Mouse (Mus musculus): Measurements from ENCODE around the gene 1700010I14Rik.

The 1700010I14Rik gene

DNA sequence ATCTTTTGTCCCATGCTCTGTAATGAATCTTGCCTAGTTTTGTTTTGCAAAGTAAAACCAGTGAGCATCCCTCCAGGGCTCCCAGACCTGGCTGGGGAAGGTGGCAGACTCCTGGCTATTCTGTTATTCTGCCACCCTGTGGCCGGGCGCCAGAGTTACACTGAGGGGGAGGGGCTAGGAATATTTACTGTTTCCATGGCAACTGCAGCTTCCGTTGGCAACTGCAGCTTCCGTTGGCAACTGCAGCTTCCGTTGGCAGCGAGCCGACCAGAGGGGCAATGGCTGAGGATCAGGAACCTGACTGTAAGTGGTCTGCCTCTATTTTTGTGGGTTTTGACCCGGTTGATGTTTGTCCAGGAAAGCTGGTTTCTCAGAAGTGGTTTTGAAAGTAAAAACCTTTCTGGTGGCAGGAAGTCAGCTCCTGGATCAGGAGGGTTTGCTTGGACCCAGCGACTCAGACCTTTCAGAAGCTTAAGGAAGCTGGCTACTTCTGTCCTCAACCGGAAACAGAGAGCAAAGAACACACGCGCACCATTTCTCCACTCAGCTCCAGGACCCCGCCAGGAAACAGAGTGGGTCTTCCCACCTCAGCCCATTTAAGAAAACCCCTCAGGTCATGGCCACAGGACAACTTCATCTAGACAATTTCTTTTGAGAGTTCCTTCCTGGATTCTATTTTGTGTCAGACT is at the start of gene 1700010I14Rik:
Gene 1700010I14Rik (plus strand): TSS at position 215 of the 689 bp plus-strand sequence.
- CTCF ChIA-PET, result interaction anchor here in 1 of 4 experiments (0.8 kb wide), 1 partner anchor 20 kb away, joined by 3 read pairs; no protein-coding TSS in a partner anchor

DNA sequence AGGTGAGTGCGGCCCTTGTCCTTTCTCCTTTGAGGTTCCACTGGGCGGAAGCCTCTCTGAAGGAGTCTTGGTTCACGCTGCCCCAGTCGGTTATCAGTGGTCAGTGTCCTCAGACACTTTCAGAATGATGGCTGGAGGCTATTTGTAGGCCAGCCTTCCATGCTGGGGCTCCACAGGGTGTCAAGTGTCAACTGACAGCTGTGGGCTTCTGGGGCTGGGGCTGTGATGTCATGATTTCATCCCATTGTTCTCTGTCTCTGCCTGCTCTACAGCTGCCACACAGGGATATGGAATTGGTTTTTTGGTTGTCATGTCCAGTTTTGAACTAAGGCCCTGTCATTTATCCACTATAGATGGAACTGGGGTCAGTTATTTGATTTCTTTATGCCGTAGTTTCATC is 36.5 kb upstream of the 1700010I14Rik start:
- ChIA-PET POLR2A (no interaction called here), CTCF (no interaction called here)

More for the DNA sequence above, at the start of gene 1700010I14Rik:
- POLR2A ChIA-PET, result no interaction called here

DNA sequence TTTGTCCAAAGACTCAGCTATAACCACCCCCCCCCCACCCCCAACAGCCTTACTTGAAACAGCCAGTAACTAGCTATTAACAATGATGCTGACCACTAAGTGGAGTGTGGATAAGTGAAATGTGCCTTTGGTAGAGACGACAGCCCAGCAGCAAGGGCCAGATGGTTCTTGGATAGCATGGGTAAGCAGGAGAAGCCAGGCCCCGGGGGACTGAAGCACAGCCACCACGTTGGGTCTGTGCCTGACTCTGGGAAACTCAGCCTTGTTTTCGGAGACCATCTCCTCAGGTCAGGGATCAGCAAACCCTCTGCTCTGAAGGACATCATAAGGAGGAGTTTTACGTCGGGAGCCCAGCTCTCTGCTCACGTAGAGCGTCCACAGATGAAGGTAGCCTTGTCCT is 35.2 kb upstream of the 1700010I14Rik start:
- ChIA-PET POLR2A (no interaction called here), CTCF (no interaction called here)

DNA sequence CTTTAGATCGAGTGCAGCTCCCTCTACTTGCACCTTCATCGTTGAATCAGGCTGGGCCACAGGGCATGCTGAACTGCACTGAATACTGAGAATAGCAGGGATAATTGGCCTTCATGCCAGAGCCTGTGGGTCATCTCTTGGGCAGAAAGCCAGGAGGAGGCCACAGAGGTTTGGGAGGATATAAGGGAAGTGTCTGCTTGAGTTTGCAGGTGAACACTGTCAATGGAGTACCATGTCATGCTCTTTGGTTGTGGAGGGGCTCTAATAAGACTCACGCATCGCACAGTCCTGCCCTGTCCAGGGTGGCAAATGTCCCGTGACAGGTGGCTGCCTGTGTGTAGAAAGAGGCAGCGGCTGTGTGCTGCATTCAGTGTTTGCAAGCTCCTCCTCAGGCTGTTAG is 30.0 kb upstream of the 1700010I14Rik start:
- POLR2A ChIA-PET, result no interaction called here
- CTCF ChIA-PET, result no interaction called here

DNA sequence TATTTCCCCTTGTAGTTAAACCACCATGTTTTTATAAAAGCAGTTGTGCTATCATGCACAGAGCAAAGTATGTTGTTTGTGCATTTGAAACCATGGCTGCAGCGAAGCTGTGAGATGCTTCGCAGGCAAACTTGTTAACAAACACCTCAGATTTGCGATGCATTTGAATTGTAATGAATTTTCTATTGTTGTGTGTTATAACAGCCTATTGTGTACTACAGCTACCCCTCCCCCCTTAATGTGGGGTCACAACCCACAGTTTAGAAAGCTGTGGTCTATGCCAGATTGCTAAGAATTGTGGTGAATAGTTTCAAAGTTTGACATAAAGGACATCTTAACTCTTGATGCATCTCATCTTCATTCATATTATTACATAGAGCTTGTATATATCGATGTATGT is 27.7 kb upstream of the 1700010I14Rik start:
- ChIA-PET CTCF (interaction anchor here in 1 of 4 experiments (0.5 kb wide), 1 partner anchor 320 kb away, joined by 3 read pairs; no protein-coding TSS in a partner anchor), POLR2A (no interaction called here)

DNA sequence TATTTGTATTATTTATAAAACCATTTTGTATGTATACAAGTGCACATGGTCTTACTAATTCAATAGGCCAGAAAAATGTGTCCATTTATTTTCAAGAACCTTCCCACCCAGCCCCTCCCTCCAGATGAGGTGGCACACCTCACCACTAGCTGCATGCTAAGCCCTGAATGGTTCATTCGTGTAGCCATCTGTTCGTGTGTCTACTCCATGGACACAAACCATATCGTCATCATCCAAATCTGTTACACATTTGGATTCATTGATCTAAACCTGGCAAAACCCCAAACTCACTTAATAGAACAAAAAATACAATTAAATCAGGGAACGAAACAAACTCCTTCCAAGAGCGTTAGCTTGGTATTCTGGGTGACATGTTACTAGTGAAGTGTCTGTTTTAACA is 27.0 kb upstream of the 1700010I14Rik start:
- ChIA-PET CTCF (interaction anchor here in 2 of 4 experiments (0.5 to 0.6 kb wide), 2 partner anchors 321 to 492 kb away, joined by 3 to 10 read pairs; no protein-coding TSS in a partner anchor), POLR2A (no interaction called here)

DNA sequence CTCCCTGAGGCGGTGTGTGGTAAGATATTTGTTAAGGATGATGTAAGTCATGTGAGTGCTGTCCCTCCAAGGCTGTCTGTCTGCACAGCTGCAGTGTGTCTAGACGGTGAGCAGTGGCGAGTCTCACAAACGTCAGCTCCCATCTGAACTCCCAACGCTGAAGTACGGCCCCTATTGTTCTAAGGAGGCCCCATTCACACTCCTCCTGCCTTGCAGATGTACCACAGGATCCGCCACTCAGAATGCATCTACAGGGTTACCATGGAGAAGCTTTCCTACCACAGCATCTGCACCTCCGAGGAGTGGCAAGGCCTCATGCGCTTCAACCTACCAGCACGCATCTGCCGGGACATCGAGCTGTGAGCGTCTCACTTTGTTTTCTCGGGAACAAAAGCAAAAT is 26.5 kb upstream of the 1700010I14Rik start:
- POLR2A ChIA-PET, result no interaction called here
- CTCF ChIA-PET, result interaction anchor here in 1 of 4 experiments (0.6 kb wide), 1 partner anchor 493 kb away, joined by 10 read pairs; no protein-coding TSS in a partner anchor

DNA sequence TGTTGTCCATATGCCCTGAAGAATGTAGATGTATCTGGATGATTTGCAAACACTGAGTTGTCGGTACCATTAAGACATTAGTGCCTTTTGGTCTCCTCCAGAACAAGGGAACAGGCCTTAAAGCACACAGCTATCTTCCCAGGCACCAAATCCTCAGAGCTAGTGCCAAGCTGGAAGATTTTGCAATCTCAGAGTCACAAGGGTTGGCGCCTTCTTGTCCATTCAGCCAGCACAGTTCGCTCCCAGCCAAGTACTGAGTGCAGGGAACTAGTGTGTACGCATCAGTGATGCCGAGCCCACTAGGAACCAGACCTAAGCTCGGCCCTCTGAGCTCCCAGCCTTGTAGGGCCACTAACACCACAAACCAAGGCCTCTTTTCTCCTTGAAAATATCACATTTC is 23.0 kb upstream of the 1700010I14Rik start:
- CTCF ChIA-PET, result no interaction called here

DNA sequence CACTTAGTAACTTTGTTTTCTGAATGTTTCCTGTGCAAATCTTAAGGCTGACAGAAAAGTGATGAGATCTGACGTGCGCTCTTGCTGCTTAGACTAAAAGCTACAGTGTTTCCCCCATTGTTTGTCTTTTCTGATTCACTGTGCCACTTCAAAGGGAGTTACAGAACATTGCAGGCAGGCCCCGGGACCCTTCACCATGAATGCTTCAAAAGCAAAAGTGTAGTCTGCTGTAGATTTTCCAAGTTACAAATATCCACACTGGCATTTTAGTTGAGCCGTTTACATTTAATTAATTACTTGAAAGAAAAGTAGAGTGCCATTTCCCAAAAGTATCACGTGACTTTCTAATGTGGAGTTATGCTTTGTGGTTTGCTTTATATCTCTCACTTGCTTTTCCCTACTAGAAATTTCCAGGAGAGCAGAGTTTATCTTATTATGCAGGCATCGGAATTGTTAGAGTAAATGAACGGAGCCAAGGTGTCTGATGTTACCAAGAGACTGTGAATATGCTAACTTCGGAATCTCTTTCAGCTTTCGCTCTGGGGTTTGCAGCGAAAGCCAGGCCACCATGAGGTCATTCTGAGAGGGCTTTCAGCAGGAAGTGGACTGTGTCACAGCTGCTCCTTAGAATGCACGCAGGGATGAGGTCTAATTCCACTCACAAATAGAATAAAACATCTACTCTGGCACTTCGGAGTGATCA is 15.8 kb upstream of the 1700010I14Rik start:
- POLR2A ChIA-PET, result no interaction called here
- CTCF ChIA-PET, result no interaction called here

More for the DNA sequence above, 23.0 kb upstream of the 1700010I14Rik start:
- POLR2A ChIA-PET, result interaction anchor here in 1 of 4 experiments (1.2 kb wide), 1 partner anchor 20 kb away, joined by 3 read pairs; no protein-coding TSS in a partner anchor

DNA sequence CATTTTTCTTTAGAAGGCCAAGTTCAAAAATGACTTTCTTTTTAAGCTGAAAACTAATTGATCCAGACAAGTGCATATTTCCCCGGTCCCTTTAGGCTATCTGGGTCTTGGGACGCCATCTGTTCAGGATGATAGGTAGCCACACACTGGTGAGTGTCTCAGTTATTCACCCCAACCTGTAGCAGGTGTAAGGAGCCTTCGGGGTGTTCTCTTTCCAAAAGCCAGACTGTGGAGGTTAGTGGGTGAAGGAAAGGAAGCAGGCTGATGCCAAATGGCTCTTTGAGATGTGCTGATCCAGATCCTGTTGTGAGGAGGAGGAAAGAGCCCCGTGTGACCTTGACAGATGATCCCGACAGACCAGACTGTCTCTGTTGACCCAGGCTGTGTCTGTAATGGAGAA is 14.8 kb upstream of the 1700010I14Rik start:
- POLR2A ChIA-PET, result interaction anchor here in 1 of 4 experiments (0.6 kb wide), 2 partner anchors 395 to 480 kb away, joined by 3 to 4 read pairs; no protein-coding TSS in a partner anchor

DNA sequence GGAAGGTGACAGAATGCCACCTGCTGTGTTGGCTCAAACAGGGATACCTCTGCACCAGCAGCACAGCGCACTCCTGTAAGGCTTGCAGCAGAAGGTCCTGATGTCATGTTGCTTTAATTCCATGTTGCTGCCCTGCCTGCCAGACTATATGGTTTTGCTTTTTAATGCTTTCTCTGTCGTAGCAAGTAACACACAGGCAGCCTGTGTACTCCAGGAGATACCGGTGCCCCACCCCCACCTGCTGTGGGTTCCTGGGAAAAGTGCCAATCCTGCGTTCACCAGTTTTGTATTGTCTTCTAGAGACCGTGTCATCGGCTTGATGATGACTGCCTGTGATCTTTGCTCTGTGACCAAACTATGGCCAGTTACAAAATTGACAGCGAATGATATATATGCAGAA is 13.7 kb upstream of the 1700010I14Rik start:
- ChIA-PET POLR2A (no interaction called here), CTCF (no interaction called here)

More for the DNA sequence above, 14.8 kb upstream of the 1700010I14Rik start:
- CTCF ChIA-PET, result no interaction called here

DNA sequence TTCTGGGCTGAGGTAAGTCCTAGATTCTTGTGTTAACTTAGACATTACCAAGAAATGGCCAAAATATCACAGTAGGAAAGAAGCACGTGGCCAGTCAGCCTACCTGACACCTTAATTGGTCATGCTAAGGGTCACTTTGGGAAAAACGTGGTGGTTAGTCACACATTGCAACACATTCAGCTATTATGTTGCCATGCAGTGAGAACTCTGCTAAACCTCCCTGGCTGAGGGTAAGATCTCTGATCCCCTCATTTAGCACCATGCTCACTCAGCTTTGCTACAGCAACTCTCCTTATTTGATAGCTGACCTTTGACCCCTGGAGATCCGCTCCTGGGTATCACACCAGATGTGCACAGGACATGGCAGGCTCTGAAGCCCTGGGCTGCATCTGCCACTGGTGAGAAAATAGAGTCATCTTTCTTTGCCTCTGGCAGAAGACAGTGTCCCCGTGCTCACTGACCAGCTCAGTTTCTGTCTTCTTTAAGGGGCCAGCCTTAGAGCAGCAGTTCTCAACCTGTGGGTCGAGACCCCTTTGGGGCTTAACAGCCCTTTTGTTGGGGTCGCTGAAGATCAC is 13.2 kb upstream of the 1700010I14Rik start:
- CTCF ChIA-PET, result no interaction called here
- POLR2A ChIA-PET, result no interaction called here

DNA sequence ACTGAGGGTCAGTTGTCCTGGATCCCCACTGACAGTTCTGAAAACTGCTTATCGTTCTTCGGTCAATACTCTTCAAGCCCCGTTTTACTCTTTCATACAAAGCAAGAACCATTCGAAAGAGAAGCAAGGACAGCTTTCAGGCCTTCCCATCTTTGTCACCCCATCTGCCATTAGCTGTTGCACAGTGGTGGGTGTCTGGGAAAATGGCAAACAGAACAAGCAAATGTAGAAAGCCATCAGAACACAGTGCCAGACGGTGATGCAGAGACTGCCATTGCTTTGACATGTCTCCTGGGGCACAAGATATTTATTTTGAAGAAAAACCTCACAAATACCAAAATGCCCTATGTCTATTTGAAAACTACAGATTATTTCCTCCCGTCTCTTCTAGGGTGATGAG is 11.4 kb upstream of the 1700010I14Rik start:
- POLR2A ChIA-PET, result interaction anchor here in 1 of 4 experiments (0.7 to 1.2 kb wide), 2 partner anchors 9 to 1317 kb away, joined by 3 read pairs; no protein-coding TSS in a partner anchor
- CTCF ChIA-PET, result interaction anchor here in 1 of 4 experiments (1.5 kb wide), 1 partner anchor 14 kb away, joined by 4 read pairs; no protein-coding TSS in a partner anchor

DNA sequence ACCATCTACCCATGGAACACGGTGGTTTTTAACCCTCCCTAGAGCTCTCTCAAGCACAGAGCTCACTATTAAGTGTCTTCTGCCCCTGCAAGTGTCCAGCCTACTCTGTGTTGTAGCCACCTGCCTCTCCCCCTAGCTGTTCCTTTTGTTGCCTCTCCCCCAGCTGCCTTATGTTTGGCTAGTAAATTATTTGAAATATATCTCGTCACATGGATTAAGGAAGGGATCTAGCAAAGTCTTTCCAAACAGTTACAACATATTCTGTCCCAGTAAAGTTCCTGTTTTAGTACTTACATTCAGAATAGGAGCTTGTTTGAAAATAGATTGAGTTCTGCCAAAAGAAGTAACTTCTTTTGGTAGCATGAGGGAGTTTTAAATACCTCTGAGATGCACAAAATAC is 10.9 kb upstream of the 1700010I14Rik start:
- POLR2A ChIA-PET, result interaction anchor here in 1 of 4 experiments (0.7 to 1.2 kb wide), 2 partner anchors 8 to 14 kb away, joined by 3 read pairs; no protein-coding TSS in a partner anchor

DNA sequence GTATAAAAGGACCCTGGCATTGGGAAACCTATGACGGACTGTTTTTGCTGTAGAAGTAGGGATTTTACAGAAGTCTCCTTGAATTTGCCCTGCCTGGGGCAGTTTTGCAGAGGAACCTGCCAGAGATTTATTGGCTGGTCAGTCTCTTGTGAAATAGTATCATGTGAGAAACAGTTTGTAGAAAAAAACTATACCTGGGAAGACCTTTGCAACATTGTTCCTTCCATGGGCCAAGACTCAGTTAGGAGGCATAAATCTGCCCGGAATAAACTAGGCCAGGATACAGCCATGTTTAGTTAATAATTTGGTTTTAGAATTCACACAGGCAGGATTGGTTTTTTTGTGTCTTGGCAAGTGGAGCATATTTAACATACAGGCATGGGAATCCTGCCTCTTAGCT is 4.6 kb upstream of the 1700010I14Rik start:
- CTCF ChIA-PET, result interaction anchor here in 1 of 4 experiments (0.7 kb wide), 1 partner anchor 1259 kb away, joined by 3 read pairs; no protein-coding TSS in a partner anchor
- POLR2A ChIA-PET, result interaction anchor here in 1 of 4 experiments (0.5 kb wide), 1 partner anchor 1065 kb away, joined by 7 read pairs; no protein-coding TSS in a partner anchor

More for the DNA sequence above, 10.9 kb upstream of the 1700010I14Rik start:
- CTCF ChIA-PET, result interaction anchor here in 2 of 4 experiments (0.7 to 1.5 kb wide), 2 partner anchors 14 to 137 kb away, joined by 3 to 4 read pairs; no protein-coding TSS in a partner anchor

DNA sequence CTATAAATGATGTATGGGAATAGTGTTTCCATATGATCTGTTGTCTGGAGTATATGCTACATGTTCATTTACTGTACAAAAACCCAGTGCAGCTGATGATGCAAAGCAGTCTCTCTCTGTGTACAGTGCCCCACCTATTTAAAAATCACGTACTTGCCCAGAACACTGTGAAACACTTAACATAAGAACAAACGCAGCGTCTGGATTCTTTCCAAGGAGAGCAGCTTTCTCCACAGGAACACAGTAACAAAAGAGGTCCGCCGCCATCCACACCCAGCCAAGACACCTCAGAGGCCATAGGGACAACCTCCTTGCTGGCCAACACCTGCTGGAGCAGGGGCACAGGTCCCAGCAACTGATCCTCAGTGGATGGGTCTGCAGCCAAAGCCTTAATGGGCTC is 2.4 kb upstream of the 1700010I14Rik start:
- ChIA-PET CTCF (interaction anchor here in 2 of 4 experiments (0.7 to 0.9 kb wide), 2 partner anchors 19 to 38 kb away, joined by 3 read pairs; no protein-coding TSS in a partner anchor), POLR2A (interaction anchor here in 2 of 4 experiments (0.6 to 1.4 kb wide), 3 partner anchors 9 to 741 kb away, joined by 3 to 6 read pairs (median 3); no protein-coding TSS in a partner anchor)

DNA sequence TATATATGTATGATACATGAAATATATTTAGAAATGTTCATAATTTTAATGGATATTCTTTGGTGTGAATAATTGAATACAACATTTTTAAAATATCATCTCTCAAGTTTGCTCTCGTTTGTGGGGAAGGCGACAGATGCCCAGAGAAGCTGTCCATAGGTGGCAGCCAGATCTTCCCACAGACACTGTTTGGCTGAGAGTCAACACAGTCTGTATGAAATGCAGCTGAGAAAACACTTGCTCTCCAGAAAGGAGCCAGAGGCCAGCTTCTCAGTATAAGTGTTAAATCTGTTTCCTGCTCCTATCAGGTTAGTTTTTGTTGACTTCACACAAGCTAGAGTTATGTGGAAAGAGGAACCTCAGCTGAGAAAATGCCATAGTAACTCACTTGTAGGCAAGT is 1.6 kb upstream of the 1700010I14Rik start:
- ChIA-PET POLR2A (interaction anchor here in 1 of 4 experiments (1.4 kb wide), 1 partner anchor 10 kb away, joined by 3 read pairs; no protein-coding TSS in a partner anchor), CTCF (interaction anchor here in 1 of 4 experiments (0.7 kb wide), 1 partner anchor 38 kb away, joined by 3 read pairs; no protein-coding TSS in a partner anchor)

DNA sequence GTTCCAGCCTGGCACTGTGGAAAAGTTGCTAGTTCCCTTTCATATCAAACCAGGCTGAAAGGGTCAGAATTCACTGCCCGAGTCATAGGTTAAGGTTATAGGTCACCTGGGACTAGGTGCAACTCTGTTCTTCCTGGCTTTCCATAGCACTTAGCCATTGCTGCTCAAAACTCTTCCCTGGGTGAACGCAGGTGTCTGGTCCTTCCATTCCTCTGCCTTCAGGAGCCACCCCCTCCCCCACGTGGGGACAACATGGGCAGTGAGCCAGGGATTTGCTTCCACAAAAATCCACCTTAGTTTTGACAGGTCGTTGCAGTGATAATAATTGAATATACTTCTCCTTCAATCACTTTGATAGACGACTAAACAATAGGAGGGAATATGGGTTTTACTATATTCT is 764 bp upstream of the 1700010I14Rik start:
- ChIA-PET CTCF (no interaction called here), POLR2A (no interaction called here)

DNA sequence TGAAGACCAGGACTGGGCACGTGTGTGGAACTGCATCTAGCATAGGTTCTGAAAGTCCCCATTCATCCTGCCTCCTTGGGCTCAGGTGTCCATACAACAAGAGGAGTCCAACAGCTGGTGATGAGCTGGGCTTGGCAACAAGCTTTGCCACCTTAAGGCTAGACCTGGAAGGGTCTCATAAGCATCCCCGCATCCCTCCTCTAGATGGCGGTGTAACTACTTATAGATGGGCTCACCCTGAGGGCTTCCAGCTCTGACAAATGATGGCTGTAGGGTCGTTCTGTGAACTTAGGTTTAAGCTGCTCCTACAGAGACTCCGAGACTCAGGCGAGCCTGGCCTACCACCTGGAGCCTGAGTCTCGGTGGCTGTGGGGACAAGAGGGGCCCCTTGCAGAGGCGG is 3.0 kb downstream of the 1700010I14Rik start:
- POLR2A ChIA-PET, result interaction anchor here in 1 of 4 experiments (0.6 to 0.9 kb wide), 3 partner anchors 13 to 1442 kb away, joined by 3 to 4 read pairs (median 4); no protein-coding TSS in a partner anchor
- CTCF ChIA-PET, result interaction anchor here (0.6 to 1.5 kb wide), 15 partner anchors 10 to 331 kb away, joined by 3 to 9 read pairs (median 3); no protein-coding TSS in a partner anchor

Data from embryonic stem cell, embryonic (primary cell).